Mouse (Mus musculus): ENCODE measurements around the gene Txnrd2. TPM values are rescaled to one million over a fixed set of nuclear protein-coding genes. Genes with fewer than 3 reads are reported as not detected.

Gene Txnrd2
- polyA plus RNA-seq (2016; fragmentation: Nextera tagmentation; extraction: Ambion mirVana) = 22.5 and 23.8 TPM in 2 replicates

- H3K27ac ChIP-seq (replicated peaks) = peak within 1 kb of the TSS; percentile 68
- H3K9ac ChIP-seq (replicated peaks) = peak within 1 kb of the TSS; percentile 88
- WGBS = under 1% methylated on average over 52 of the region's 52 CpGs
- H3K4me1 ChIP-seq = peaks cover 27% of the 10 kb centered on the region
- H3K4me3 ChIP-seq = peak within 1 kb of the TSS; percentile 89
- peak within 1 kb of the TSS; percentile 79 for H3K4me2 ChIP-seq (replicated peaks)
- no peaks in the 10 kb centered on the region for H3K9me3 ChIP-seq
- peak; percentile 90 for ATAC-seq (ENCODE audit: low FRiP score, low read depth)
- no peaks in the 10 kb centered on the region for H3K27me3 ChIP-seq
- H3K36me3 ChIP-seq = peaks cover 17% of the 10 kb centered on the region
Measured at GRCm38 (mm10) chr16:18426215-18426791, at the start of gene Txnrd2. Gene Txnrd2, plus strand, starts transcription at chr16:18426384.

DNA sequence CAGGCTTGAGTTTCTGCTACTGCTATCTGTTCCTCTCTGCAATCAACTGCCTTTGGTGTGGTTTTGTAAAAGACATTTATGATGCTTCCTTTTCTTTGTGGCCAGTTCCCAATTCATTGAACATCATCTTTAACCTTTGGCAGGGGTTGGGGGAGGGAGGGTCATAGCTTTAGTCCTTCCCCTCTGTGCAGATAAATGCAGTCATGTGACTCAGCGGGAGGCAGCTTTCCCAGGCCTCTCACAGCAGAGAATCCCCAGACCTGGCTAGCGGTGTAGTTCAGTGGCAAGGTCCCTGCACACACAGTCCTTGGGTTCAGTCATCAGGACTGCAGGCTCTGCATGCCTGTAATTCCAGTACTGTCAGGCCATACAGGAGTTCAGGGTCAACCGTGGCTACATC is 49.0 kb upstream of the Txnrd2 start:
- H3K36me3 ChIP-seq = no peaks in the 10 kb centered on the region
- WGBS = 14% methylated on average over 3 of the region's 3 CpGs
- peaks cover 51% of the 10 kb centered on the region for H3K4me1 ChIP-seq
- no peak overlapping the region for H3K4me2 ChIP-seq (replicated peaks)
- 0 out of 2 replicates have a peak overlapping the region, but pooled peaks have one; percentile 6 for H3K9ac ChIP-seq (replicated peaks)
- no peaks in the 10 kb centered on the region for H3K27me3 ChIP-seq
- no peak for ATAC-seq (ENCODE audit: low FRiP score, low read depth)
- no peak overlapping the region for H3K4me3 ChIP-seq
- H3K9me3 ChIP-seq = no peaks in the 10 kb centered on the region
- H3K27ac ChIP-seq (replicated peaks) = peak overlapping the region; percentile 30

GRCm38 (mm10) chr16:18378489-18378888 is 47.7 kb upstream of the Txnrd2 start:
- no peaks in the 10 kb centered on the region for H3K27me3 ChIP-seq
- WGBS = 36% methylated on average over 1 of the region's 1 CpGs
- H3K4me3 ChIP-seq = no peak overlapping the region
- no peaks in the 10 kb centered on the region for H3K9me3 ChIP-seq
- no peak overlapping the region for H3K9ac ChIP-seq (replicated peaks)
- no peak for ATAC-seq (ENCODE audit: low FRiP score, low read depth)
- no peak overlapping the region for H3K4me2 ChIP-seq (replicated peaks)
- H3K27ac ChIP-seq (replicated peaks) = no peak overlapping the region
- H3K36me3 ChIP-seq = no peaks in the 10 kb centered on the region
- peaks cover 64% of the 10 kb centered on the region for H3K4me1 ChIP-seq

GRCm38 (mm10) chr16:18379338-18380001 is 46.7 kb upstream of the Txnrd2 start:
- 0 out of 2 replicates have a peak overlapping the region, but pooled peaks have one; percentile 24 for H3K9ac ChIP-seq (replicated peaks)
- no peak for ATAC-seq (ENCODE audit: low FRiP score, low read depth)

GRCm38 (mm10) chr16:18380495-18381063 is 45.6 kb upstream of the Txnrd2 start:
- Histone ChIP-seq H3K9ac (replicated peaks) (no peak overlapping the region), H3K4me2 (replicated peaks) (0 out of 2 replicates have a peak overlapping the region, but pooled peaks have one; percentile 6), H3K36me3 (no peaks in the 10 kb centered on the region), H3K9me3 (no peaks in the 10 kb centered on the region), H3K27ac (replicated peaks) (peak overlapping the region; percentile 92), H3K4me1 (peaks cover 78% of the 10 kb centered on the region), H3K4me3 (no peak overlapping the region), H3K27me3 (no peaks in the 10 kb centered on the region)
- WGBS = 9% methylated on average over 6 of the region's 6 CpGs
- peak; percentile 86 for ATAC-seq (ENCODE audit: low FRiP score, low read depth)

More at GRCm38 (mm10) chr16:18379338-18380001, 46.7 kb upstream of the Txnrd2 start:
- H3K27me3 ChIP-seq = no peaks in the 10 kb centered on the region
- peaks cover 74% of the 10 kb centered on the region for H3K4me1 ChIP-seq
- WGBS = 43% methylated on average over 8 of the region's 8 CpGs
- no peaks in the 10 kb centered on the region for H3K36me3 ChIP-seq
- peak overlapping the region; percentile 92 for H3K27ac ChIP-seq (replicated peaks)
- H3K4me3 ChIP-seq = no peak overlapping the region
- no peak overlapping the region for H3K4me2 ChIP-seq (replicated peaks)
- no peaks in the 10 kb centered on the region for H3K9me3 ChIP-seq

DNA sequence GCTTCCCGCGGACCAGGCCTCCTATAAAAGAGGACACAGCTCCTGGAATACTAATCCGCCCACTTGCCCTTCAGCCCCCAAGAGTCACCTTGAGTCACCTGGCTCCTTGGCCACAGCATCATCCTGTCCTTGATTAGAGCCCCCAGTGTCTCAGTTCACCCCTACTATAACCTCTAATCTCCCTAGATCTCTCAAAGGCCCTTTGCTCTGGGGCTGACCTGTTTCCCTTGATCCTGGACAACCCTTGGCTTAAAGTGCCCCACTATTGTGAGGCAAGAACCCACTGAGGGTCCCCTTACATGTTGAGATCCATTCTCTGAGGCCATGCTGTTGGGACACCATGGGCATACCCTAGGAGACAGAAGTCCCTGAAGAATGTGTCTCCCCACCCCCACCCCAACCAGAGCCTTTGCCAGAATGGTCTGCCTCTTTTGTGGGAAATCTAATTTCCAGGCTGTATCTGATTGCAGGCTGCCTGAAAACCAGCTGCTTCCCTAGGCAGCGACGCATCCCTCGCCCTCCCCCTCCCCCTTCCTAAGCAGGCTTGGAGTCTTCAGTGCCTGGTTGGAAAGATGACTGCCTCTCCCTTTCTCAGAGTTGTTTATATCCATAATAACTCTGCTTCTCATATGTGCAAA is 44.4 kb upstream of the Txnrd2 start:
- no peaks in the 10 kb centered on the region for H3K9me3 ChIP-seq
- no peaks in the 10 kb centered on the region for H3K27me3 ChIP-seq
- H3K4me3 ChIP-seq = no peak overlapping the region
- H3K27ac ChIP-seq (replicated peaks) = peak overlapping the region; percentile 92
- no peak overlapping the region for H3K9ac ChIP-seq (replicated peaks)
- ATAC-seq (ENCODE audit: low FRiP score, low read depth) = peak; percentile 53
- WGBS = 41% methylated on average over 6 of the region's 6 CpGs
- H3K36me3 ChIP-seq = no peaks in the 10 kb centered on the region
- no peak overlapping the region for H3K4me2 ChIP-seq (replicated peaks)
- peaks cover 83% of the 10 kb centered on the region for H3K4me1 ChIP-seq

DNA sequence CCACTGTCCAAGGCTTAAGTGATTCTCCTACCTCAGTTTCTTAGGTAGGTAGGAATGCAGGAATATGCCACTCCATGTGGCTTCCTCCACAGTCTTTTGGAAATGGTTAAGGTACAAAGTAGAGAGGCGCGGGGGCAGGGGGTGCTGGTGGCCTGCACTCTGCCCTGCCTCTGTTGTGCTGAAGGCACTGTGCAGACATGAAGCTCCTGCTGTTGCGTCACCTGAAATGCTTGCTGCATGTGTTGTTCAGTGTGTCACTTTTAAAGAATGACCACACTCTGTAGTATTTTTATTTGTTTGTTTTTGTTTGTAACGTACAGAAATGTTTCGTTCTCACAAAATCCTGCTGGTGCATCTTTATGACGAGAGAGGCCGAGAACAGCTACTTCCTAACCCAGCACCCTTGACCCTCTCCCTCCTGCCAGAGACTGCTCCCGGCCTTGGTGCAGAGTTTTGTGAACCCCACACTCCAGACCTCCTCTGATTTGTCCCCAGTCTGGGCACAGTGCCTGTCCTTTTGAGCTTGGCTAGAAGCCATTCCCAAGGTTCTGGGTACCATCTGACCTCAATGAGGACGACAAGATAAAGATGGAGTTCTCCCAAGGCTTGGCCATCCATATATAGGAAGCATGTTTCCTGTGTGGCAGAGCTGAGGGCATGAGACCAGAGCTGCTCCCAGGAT is 43.0 kb upstream of the Txnrd2 start:
- H3K4me1 ChIP-seq = peaks cover 85% of the 10 kb centered on the region
- H3K36me3 ChIP-seq = no peaks in the 10 kb centered on the region
- 0 out of 2 replicates have a peak overlapping the region, but pooled peaks have one; percentile 8 for H3K27ac ChIP-seq (replicated peaks)
- no peaks in the 10 kb centered on the region for H3K27me3 ChIP-seq
- WGBS = 80% methylated on average over 9 of the region's 9 CpGs
- no peak overlapping the region for H3K4me3 ChIP-seq
- no peak overlapping the region for H3K4me2 ChIP-seq (replicated peaks)
- H3K9ac ChIP-seq (replicated peaks) = no peak overlapping the region
- ATAC-seq (ENCODE audit: low FRiP score, low read depth) = no peak
- no peaks in the 10 kb centered on the region for H3K9me3 ChIP-seq

DNA sequence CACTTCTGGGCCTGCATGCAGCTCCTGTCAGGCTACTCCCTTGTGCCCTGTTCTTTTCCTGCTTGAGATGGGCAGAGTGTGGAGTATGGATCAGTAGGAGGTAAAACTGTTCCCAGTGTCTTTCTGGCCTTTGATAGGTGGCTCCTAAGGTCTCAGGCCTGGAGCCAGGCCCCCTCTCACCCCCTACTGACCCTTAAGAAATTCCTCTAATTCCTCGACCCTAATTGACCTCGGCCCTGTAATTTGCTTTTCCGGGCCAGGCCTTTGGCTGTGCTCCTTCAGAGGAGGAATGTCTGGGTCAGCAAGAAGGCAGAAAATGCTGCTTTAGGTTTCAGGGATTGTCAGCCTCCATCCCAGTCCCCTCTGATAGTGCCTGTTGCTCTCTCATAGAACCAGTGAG is 42.4 kb upstream of the Txnrd2 start:
- WGBS = 7% methylated on average over 3 of the region's 3 CpGs
- no peaks in the 10 kb centered on the region for H3K9me3 ChIP-seq
- peaks cover 85% of the 10 kb centered on the region for H3K4me1 ChIP-seq
- H3K27me3 ChIP-seq = no peaks in the 10 kb centered on the region
- ATAC-seq (ENCODE audit: low FRiP score, low read depth) = no peak
- H3K27ac ChIP-seq (replicated peaks) = peak overlapping the region; percentile 20; the same call in 1 of the 2 replicates
- no peak overlapping the region for H3K9ac ChIP-seq (replicated peaks)
- H3K4me3 ChIP-seq = no peak overlapping the region
- no peak overlapping the region for H3K4me2 ChIP-seq (replicated peaks)
- no peaks in the 10 kb centered on the region for H3K36me3 ChIP-seq

- H3K4me3 ChIP-seq = no peak overlapping the region
- no peak overlapping the region for H3K4me2 ChIP-seq (replicated peaks)
- no peaks in the 10 kb centered on the region for H3K9me3 ChIP-seq
- no peak for ATAC-seq (ENCODE audit: low FRiP score, low read depth)
- 77% methylated on average over 7 of the region's 7 CpGs for WGBS
- H3K36me3 ChIP-seq = no peaks in the 10 kb centered on the region
- no peak overlapping the region for H3K27ac ChIP-seq (replicated peaks)
- H3K27me3 ChIP-seq = no peaks in the 10 kb centered on the region
- peaks cover 86% of the 10 kb centered on the region for H3K4me1 ChIP-seq
- H3K9ac ChIP-seq (replicated peaks) = no peak overlapping the region
Measured at GRCm38 (mm10) chr16:18384211-18384610, 42.0 kb upstream of the Txnrd2 start.

DNA sequence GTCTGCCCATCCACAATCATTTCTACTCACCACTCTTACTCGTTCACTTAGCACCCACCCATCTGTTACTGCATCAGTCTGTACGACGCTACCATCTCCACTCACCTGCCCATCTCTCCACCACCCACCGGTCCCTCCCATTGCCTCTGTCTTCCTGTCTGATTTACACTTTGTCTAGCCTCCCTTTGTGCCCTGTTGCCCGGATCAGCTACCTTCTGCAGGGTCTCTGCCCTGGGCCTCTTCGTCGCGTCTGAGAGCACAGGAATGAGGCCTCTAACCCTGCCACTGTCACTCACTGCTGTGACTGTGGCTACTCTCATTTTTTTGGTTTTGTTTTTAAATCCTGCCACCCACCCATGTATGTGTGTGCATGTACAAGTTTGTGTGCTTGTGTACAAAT is 41.5 kb upstream of the Txnrd2 start:
- ATAC-seq (ENCODE audit: low FRiP score, low read depth) = no peak
- H3K27ac ChIP-seq (replicated peaks) = peak overlapping the region; percentile 30; the same call in 1 of the 2 replicates
- peaks cover 85% of the 10 kb centered on the region for H3K4me1 ChIP-seq

DNA sequence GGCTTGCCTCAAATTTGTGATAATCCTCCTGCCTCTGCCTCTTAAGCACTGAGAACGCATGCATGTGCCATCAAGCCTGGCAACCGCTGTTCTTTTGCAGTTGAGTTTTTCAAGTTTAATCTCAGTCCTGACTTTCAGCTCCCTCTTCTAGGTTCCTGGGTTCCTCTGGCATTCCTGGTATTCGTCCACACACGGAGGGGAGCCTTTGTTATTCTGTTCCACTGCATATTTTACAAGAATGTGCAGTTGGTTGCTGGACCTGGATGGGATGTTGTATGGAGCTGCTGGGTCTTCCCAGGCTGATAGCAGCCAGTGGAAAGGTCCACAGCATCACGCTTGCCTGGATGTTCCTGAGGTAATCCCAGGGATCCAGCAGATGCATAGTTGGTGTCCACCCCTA is 40.8 kb upstream of the Txnrd2 start:
- Histone ChIP-seq H3K4me1 (peaks cover 77% of the 10 kb centered on the region), H3K4me3 (no peak overlapping the region), H3K27me3 (no peaks in the 10 kb centered on the region), H3K9me3 (no peaks in the 10 kb centered on the region), H3K36me3 (no peaks in the 10 kb centered on the region), H3K9ac (replicated peaks) (no peak overlapping the region), H3K27ac (replicated peaks) (no peak overlapping the region), H3K4me2 (replicated peaks) (no peak overlapping the region)
- 59% methylated on average over 5 of the region's 5 CpGs for WGBS
- ATAC-seq (ENCODE audit: low FRiP score, low read depth) = no peak

More for the DNA sequence above, 41.5 kb upstream of the Txnrd2 start:
- 64% methylated on average over 8 of the region's 8 CpGs for WGBS
- Histone ChIP-seq H3K36me3 (no peaks in the 10 kb centered on the region), H3K4me3 (no peak overlapping the region), H3K4me2 (replicated peaks) (no peak overlapping the region), H3K9ac (replicated peaks) (no peak overlapping the region), H3K9me3 (no peaks in the 10 kb centered on the region), H3K27me3 (no peaks in the 10 kb centered on the region)

All from midbrain, embryonic 12.5 days (tissue).